Mouse (Mus musculus) liver, embryonic 14.5 days (tissue): ENCODE measurements around the gene Atp5j. TPM values are rescaled to one million over a fixed set of nuclear protein-coding genes. Genes with fewer than 3 reads are reported as not detected.

Experiments used
- ATAC-seq: fragments of 200-750 bp; cut with Nextera tagmentation; 2 replicates; pipeline ENCODE4 v1.8.0; 2017; ENCODE audit warnings: moderate number of reproducible peaks, mild to moderate bottlenecking, moderate library complexity; ENCODE audit not compliant: insufficient read depth
- DNase-seq, 3 experiments: peaks; one replicate each; pipeline ENCODE4 v3.0.0-alpha.2; 2012 to 2013; ENCODE audit warnings: low read depth in 3 of 3, low spot score in 3 of 3
- H3K27ac ChIP-seq: fragments of 300-500 bp; sonication (generic); 2 replicates; pipeline ENCODE4 v1.5.1; 2014; ENCODE audit warnings: moderate library complexity, mild to moderate bottlenecking, control low read depth, inconsistent platforms
- H3K27me3 ChIP-seq: fragments of 300-500 bp; sonication (generic); 2 replicates; pipeline ENCODE4 v1.6.1; 2014; ENCODE audit warnings: mild to moderate bottlenecking, low read length, moderate library complexity; ENCODE audit not compliant: control insufficient read depth, insufficient read depth
- H3K36me3 ChIP-seq: fragments of 300-500 bp; sonication (generic); replicated peaks from 2 replicates; pipeline ENCODE4 v1.6.1; 2014; ENCODE audit warnings: low read depth; ENCODE audit not compliant: control insufficient read depth, insufficient read depth
- H3K4me1 ChIP-seq, 2 experiments: fragments of 200-500 bp in 1 of 2; fragments of 300-500 bp in 1 of 2; sonication (generic) in 1 of 2; replicated peaks; 2 replicates each; pipeline ENCODE4 v1.6.1; 2012 to 2014; ENCODE audit warnings: antibody characterized with exemption in 1 of 2, inconsistent platforms in 1 of 2, low read length in 1 of 2; ENCODE audit not compliant: control insufficient read depth in 2 of 2, insufficient read depth in 2 of 2
- H3K4me2 ChIP-seq: fragments of 300-500 bp; sonication (generic); 2 replicates; pipeline ENCODE4 v1.6.1; 2014; ENCODE audit warnings: low read depth, mild to moderate bottlenecking, control low read depth, moderate library complexity
- H3K4me3 ChIP-seq, 2 experiments: fragments of 200-500 bp in 1 of 2; fragments of 300-500 bp in 1 of 2; sonication (generic) in 1 of 2; 2 replicates each; pipeline ENCODE4 v1.5.1; 2012 to 2014; ENCODE audit warnings: low read depth in 2 of 2, low read length in 2 of 2, mild to moderate bottlenecking in 2 of 2, control low read depth in 1 of 2, inconsistent platforms in 1 of 2, moderate library complexity in 1 of 2; ENCODE audit not compliant: insufficient read depth in 1 of 2
- H3K9ac ChIP-seq: fragments of 300-500 bp; sonication (generic); replicated peaks from 2 replicates; pipeline ENCODE4 v1.6.1; 2014; ENCODE audit warnings: mild to moderate bottlenecking, control low read depth, moderate library complexity
- H3K9me3 ChIP-seq: fragments of 300-500 bp; sonication (generic); 2 replicates; pipeline ENCODE4 v1.6.1; 2016; ENCODE audit warnings: low read length, mixed read lengths; ENCODE audit not compliant: control insufficient read depth
- CTCF ChIP-seq: IDR thresholded peaks from 2 replicates; pipeline ENCODE4 v1.5.1; 2016; ENCODE audit warnings: antibody characterized with exemption, low read depth, control low read depth
- EP300 ChIP-seq: IDR thresholded peaks from 2 replicates; pipeline ENCODE4 v1.6.1; 2016; ENCODE audit warnings: antibody characterized with exemption, low read depth
- WGBS: fragments of 180-500 bp; shearing (Covaris S2); extraction: QIAGEN DNeasy Blood & Tissue Kit; methylation state at CpG from one replicate; pipeline ENCODE4 v1.1.7; 2014; ENCODE audit not compliant: insufficient replicate concordance; 5-methylcytosine and 5-hydroxymethylcytosine counted together
- polyA plus RNA-seq, 2 experiments: library from polyadenylated mRNA; depleted of rRNA in 1 of 2; stranded (reverse) in 1 of 2; unstranded in 1 of 2; fragments of >200 nt; fragmentation: Nextera tagmentation in 1 of 2; extraction: Ambion mirVana in 1 of 2; gene quantifications; 2 replicates each; pipeline versions ENCODE4 v1.2.1 to v1.2.3; 2012 to 2014

The Atp5j gene
- polyA plus RNA-seq, 2 experiments: 155 to 628 TPM

DNA sequence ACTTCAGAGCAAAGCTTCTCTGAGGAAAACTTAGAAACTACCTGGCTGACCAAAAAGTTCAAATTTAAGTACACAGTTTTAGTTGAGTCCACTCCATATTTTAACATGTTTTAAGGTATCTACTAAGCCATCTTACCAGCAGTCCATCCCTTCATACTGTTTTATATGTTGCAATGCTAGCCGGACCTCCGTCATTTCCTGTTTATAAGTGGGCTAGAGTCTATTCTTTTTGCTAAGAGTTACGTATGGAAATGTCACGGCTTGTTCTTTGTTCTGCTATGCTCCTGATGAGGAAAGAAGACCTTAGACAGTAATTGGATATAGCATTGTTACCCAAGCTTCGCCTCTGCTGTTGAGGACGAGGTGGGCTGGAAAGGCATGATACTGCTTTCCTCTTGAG, 18.1 kb upstream of the Atp5j start:
- WGBS: 85% methylated on average over 6 of the region's 6 CpGs
- Histone ChIP-seq H3K9me3 (no peaks in the 10 kb centered on the region), H3K4me2 (no peak overlapping the region), H3K4me1 (no peaks in the 10 kb centered on the region), H3K27ac (no peak overlapping the region), H3K9ac (no peak overlapping the region), H3K4me3 (no peak overlapping the region), H3K36me3 (peaks cover 37% of the 10 kb centered on the region), H3K27me3 (no peaks in the 10 kb centered on the region)
- ATAC-seq: no peak
- TF ChIP-seq CTCF (no peak), EP300 (no peak)
- DNase-seq: no peak

DNA sequence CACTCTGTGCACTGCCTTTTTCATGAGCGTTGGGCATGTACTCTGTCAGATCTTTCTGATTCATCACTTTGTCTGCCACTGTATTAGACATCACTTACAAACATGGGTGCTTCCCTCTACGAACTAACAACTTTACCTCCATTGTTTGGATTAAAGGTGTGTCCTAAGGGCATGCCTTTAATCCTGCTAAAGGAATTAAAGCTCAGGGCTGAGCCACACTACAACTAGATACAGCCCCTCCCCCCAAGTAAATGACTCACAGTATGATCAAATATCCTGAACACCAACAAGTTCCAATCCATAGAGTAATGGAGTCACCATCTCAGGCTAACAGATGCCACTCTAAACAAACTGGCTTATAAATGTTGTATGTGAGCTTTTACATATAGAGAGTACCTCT, 3.2 kb upstream of the Atp5j start:
- H3K9ac ChIP-seq: no peak overlapping the region
- H3K4me3 ChIP-seq: no peak overlapping the region
- peaks cover 0 to 12% of the 10 kb centered on the region in 2 experiments; a peak in 3 of 4 replicates for H3K4me1 ChIP-seq
- H3K27ac ChIP-seq: no peak overlapping the region
- no peaks in the 10 kb centered on the region for H3K9me3 ChIP-seq
- DNase-seq (no peak), ATAC-seq (no peak)
- TF ChIP-seq EP300 (no peak), CTCF (no peak)
- 74% methylated on average over 2 of the region's 2 CpGs for WGBS
- H3K36me3 ChIP-seq: peaks cover 6% of the 10 kb centered on the region
- H3K27me3 ChIP-seq: no peaks in the 10 kb centered on the region
- H3K4me2 ChIP-seq: no peak overlapping the region

DNA sequence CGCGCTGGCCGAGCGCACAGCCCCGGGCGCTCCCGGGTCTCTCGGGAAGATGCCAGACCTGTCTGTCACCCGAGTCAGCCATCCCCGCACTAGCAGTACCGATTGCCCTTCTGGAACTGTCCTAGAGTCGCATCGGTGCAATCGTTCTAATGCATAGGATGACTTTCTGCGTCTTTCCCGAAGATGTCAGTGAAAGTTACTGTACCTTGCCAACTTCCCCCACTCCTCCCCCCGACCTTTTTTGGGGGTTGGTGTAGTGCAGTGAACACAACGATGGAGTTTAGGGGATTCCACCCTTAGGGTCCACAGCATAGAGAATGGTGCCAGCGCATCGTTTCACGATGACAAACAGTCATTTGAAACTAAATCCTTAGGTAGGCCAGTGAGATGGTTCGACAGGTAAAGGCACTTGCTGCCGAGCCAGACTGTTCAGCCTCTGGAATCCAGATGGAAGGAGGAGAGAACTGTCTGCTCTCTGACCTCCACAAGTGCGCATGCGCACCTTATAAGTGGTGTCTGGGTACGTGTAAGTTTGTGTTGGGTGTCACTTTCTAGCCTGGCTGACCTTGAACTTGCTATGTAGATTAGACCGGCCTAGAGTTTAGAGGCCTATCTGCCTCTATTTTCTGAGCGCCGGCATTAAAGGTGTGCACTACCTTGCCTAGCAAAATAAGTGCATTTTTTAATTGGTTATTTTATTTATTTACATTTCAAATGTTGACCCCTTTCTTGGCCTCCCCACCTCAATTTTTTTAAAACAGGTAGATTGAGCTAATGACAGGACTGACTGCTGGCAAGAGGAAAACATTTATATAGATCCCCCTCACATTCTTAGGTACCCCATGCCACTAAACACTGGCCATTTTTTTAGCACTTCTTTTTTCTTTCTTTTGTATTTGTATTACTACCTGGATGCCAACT, 658 bp upstream of the Atp5j start:
- Histone ChIP-seq H3K4me1 (peaks cover 0 to 12% of the 10 kb centered on the region in 2 experiments; a peak in 3 of 4 replicates), H3K27ac (peak overlapping the region; percentile 90), H3K4me2 (peak overlapping the region; percentile 71), H3K4me3 (peak overlapping the region; percentile 77 to 99), H3K36me3 (peaks cover 4% of the 10 kb centered on the region), H3K9ac (peak overlapping the region; percentile 96), H3K27me3 (no peaks in the 10 kb centered on the region), H3K9me3 (no peaks in the 10 kb centered on the region)
- no peak for TF ChIP-seq EP300
- TF ChIP-seq CTCF: no peak
- ATAC-seq: 0 out of 2 replicates have a peak, but pooled peaks have one; percentile 9
- DNase-seq: peak; percentile 62 to 68 (median 64)
- 4% methylated on average over 29 of the region's 29 CpGs for WGBS

DNA sequence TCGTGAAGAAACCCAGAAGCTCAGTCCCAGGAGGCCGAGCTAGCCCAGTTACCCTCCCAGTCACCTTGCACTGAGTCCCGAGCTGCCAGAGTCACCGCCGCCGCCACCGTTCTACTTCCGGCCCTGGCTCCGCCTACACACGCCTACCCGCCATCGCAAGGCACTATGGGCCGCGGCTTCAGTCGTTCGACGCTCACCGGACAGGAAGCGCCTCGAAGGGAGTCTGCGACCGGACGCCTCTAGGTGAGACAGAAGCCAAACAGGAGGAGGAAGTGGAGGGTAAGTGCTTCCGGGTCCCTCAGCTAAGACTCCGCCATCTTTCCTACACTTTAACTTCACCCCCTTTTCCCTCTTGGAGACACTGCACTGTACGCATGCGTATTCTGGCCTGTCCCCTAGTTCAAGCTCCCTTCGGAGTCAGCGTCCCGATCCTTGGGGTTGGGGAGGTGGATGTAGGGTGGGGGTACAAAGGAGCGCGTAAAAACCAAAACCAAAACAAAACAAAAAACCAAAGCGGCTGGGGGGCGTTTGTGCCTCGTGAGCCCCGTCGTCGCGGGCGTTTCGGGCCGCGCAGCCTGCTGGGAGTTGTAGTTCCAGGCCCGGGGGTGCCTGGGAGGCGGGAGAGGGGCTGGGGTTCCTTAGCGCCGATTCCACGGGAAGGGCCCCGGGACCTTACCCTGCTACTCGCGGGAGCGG, 532 bp downstream of the Atp5j start, which contains the start of gene Gabpa:
Gene Gabpa (plus strand): TSS at position 181 of the 696 bp plus-strand sequence.
- WGBS: under 1% methylated on average over 52 of the region's 52 CpGs
- Histone ChIP-seq H3K4me2 (peak within 1 kb of the TSS; percentile 71), H3K36me3 (peaks cover 9% of the 10 kb centered on the region), H3K9me3 (no peaks in the 10 kb centered on the region), H3K27me3 (no peaks in the 10 kb centered on the region), H3K4me1 (peaks cover 0 to 12% of the 10 kb centered on the region in 2 experiments; a peak in 3 of 4 replicates), H3K27ac (peak within 1 kb of the TSS; percentile 90), H3K9ac (peak within 1 kb of the TSS; percentile 96), H3K4me3 (peak within 1 kb of the TSS; percentile 77 to 99)
- ATAC-seq (peak; percentile 91), DNase-seq (peak; percentile 92 to 93 (median 92))
- TF ChIP-seq CTCF: no peak
- TF ChIP-seq EP300: no peak

DNA sequence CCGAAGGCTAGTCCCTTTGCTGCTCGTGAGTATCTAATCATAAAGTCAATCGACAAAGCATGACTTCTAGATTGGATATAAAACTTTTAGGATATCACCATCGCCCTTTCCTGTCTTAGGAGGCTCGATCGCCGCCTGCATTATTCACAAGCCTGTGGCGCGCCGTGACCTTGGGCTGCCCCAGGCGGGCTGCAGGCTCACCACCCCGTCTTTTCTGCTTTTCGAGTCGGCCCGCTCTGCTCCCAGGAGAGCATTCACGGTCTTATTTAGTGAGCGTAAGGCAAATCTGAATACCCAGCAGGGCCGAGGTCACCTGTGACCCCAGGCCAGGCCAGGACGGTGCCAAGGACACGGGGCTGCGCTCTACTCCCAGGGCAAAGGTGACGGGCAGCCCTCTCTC, 1.1 kb downstream of the Atp5j start:
- Histone ChIP-seq H3K4me3 (peak overlapping the region; percentile 77 to 99), H3K4me1 (peaks cover 0 to 12% of the 10 kb centered on the region in 2 experiments; a peak in 3 of 4 replicates), H3K9ac (peak overlapping the region; percentile 96), H3K27me3 (no peaks in the 10 kb centered on the region), H3K4me2 (peak overlapping the region; percentile 71), H3K9me3 (no peaks in the 10 kb centered on the region), H3K36me3 (peaks cover 14% of the 10 kb centered on the region), H3K27ac (peak overlapping the region; percentile 90)
- TF ChIP-seq CTCF: no peak
- no peak for TF ChIP-seq EP300
- WGBS: under 1% methylated on average over 22 of the region's 22 CpGs
- ATAC-seq: peak; percentile 21
- peak in 1 of 3 experiments; percentile 5 for DNase-seq
